Mouse (Mus musculus): ENCODE measurements around the gene Lsg1.

The Lsg1 gene

DNA sequence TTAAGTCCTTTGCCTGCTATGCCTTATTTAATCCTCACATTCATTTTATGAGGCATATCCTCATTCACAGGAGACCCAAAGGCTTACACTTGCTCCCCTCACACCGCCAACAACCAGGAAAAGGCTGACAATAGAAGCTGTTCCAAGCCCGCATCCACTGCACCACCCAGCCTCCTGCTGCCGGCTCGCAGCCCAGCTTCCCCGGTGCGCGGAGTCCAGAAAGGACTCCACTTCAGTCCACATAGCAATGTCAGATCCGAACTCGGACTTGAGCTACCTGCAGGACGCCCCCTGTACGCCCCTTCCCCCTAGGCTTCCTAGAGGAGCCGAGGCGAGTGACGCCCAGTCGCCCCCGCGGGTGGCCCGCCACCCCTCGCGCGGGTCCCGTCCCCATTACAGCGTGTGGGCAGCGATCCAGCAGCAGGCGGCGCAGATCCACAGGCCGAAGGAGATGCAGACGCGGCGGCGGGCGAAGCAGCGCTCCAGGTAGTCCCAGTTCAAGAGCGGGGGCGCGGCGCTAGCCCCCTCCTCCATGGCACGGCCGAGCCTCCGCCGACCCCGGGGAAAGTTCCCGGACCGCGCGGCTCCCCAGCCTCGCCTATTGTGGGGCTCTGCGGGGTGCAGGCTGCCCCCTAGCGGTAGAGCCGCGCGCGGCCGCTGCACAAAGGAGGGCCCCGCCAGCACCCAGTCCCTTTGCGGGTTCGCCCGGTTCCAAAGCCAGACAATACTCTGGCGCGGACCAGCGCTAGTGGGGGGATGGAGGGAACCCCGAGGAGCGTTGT, 37.2 kb downstream of the Lsg1 start:
- peak; percentile 79 for DNase-seq

DNA sequence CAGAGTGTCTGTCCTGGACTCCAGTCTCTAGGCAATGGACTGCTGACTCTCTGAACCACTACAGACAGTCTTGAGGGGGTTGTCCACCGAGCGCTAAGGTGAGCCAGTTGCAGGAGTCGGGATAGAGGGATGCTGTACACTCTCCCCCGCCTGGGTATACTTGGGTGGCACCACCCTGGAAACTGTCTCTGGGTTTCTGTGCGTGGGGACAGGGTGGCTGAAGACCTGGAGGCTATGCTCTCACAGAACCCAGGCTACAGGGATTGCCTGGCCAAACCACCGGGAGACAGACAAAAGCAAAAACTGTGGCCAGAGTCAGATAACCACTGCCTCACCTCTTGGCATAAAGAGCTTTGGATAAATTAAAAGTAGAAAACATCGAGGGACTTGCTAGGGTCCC, 37.9 kb downstream of the Lsg1 start:
- DNase-seq = no peak

DNA sequence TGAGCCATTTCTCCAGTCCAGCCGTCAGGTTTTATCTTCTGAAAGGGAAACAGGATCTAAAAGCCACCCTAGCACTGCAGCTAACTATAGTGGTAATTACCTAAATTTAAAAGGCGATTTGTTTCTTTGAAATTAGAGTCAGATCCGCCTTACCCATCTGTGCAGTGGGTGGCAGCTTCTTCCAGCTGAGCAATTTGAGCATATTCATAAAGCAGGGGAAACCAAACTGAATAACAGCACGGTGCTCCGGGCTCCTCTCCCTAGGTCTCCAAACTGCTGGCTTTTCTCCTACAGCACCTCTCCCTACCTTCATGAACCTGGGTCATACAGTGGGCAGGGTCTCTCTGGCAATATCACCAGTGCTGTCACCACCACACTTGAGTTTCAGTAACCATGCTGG, 39.1 kb downstream of the Lsg1 start:
- DNase-seq = no peak

DNA sequence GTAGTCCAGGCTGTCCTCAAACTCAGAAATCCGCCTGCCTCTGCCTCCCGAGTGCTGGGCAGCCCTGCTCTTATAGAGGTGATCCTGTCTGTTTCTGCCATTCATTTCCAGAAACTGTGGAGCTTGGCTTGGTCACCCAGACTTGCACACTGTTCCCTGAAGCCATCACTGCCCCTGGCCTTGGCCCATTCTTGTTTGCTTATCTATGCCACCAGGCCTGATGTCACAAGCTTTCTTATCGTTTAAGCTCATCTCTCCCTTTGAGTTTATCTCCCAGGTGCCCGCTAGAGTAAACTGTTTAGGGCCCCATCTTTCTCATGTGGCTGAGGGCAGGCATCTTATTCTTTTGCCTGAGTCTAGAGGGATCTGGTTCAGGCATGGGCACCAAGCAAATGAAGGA, 42.7 kb downstream of the Lsg1 start:
- DNase-seq = no peak

DNA sequence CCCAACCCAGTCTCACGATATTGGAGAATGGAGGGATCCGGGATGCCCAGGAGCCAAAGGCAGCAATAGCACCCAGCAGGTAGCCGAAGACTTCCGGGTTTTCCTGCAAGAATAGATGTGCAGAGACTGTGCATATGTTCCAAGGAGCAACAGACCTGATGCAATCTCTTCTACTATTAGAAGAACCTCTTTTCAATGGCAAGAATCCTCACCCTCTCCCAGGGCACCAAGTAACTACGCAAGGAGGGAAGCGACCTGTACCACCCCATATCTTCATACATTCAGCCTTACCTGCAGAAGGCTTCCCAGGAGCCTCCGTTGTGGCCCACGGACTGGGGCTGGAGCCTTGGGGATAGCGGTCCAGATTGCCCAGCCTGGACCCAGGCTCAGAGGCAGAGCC, 44.0 kb downstream of the Lsg1 start:
- DNase-seq = no peak

DNA sequence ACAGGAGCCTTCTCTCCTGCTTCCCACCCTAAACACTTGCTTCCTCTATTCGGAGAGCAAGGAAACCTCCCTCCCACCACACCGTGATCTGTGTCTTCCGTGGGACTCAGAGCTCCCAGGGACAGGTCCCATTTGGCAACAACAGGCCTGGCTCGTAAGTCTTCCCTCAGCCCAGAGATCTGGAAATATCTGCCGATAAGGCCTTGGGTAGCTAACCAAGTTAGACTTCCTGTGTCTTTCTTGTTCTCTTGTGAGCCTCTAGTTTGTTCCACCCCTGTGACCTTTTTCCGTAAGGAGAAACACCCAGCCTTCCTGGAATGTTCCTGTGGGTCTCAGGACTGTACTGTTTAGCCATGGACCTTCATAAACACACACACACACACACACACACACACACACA, 44.6 kb downstream of the Lsg1 start:
- DNase-seq = no peak

DNA sequence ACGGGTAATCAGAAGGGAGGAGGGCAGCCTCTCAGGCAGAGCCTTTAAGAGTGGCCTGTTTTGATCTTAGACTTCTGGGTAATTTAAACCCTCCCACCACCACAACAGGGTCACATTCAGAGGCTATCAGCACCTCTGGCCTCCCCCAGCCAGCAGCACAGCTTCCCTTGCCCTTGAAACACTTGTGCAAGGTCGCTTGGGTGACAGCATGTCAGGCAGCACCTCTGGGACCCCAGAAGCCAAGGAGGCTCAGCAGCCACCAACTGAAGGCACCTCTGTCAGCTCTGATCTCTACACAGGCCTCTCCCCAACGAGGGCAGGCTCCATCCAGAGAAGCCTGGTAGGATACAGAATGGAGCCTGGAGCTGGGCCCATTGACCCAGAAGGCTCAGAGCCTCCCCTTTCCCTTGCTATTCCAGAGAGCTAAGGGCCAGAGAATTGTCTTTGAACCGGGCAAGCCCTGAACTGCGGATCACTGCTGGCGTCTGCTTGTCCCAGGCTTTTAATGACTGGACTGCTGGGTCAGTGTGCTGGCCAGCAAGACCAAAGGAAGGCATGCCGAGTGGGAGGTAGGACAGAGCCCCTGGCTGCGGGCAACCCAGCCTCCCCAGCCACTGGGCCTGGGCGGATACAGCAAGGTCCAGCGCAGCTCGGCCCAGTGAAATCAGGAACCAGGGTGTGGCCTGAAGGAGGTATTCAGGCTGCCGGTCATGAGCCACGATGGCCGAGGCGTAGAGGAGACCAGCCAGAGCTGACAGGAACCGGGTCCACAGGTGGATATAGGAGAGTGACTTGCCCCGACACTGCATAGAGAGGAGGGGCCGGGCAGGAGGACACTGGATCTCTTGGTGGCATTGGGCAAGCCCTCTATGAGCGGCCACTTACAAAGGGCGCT, 47.0 kb downstream of the Lsg1 start:
- no peak for DNase-seq

DNA sequence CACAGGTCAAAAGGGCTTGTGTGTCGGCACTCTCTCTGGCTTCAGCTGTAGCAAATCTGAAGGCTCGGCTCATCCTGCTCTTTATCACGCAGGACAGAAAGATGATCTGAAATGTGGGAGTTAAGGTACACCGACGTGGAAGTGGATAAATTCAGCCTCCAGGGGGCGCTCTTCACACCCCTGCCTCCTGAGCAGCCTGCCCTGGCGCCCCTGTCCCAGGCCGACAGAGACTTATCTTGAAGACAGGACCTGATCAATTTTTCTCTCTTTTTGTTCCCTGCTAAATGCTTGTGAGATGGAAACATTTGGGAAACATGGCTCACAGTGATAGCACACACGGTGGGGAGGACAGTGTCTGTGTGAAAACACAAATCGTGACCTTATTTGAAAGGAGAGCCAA, 48.0 kb downstream of the Lsg1 start:
- DNase-seq = no peak

DNA sequence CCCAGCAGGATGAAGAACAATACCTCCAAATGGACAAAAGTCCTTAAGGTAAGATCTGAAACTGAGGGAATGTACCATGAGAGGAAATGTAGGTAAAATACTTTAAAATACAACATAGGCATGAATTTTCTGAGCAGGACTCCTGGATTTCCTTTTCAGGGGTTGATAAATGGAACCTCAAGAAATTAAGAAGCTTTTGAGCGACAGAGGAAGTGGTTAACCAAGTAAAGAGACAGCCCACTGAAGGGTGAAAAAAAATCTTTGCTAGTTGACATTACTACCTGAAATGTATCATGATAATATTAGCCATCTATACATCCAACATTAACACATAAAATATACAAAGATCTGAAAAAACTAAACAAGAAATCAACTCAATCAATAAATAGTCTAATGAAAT, 52.3 kb downstream of the Lsg1 start:
- DNase-seq = no peak

DNA sequence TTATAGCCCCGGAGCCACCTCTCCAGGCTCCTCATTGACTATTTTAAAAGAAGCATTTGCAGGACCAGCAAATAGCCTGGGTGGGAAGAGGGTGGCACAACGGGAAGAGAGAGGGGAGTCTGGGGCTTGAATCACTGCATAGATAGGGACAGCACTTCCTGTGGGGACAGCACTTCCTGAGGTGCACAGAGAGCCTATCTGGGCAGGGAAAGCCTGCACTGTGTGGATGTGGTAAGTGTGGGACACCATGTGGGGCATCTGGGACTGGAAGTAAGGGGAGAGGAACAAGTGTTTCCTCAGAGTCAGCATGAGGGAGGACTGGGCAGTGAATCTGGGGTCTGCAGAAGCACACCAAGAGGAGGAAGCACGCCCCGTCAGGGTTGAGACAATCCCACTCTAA, 53.8 kb downstream of the Lsg1 start:
- no peak for DNase-seq

DNA sequence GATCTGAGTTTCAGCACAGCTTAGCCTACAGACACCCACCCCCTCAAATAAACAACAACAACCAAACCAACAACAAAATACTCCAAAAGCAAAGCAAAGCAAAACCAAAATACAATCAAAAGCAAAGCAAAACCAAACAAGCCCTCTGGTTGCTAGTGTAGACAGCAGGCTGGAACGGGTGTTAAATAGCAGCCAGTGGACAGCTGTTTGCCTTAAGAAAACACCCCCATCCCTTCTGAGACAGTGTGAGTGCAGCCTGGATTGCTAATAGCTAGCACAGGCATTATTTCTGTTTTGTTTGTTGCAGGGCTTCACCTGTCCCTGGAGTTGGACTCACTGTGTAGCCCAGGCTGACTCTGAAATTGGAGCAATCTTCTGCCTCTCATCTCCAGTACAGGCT, 54.5 kb downstream of the Lsg1 start:
- DNase-seq = no peak

DNA sequence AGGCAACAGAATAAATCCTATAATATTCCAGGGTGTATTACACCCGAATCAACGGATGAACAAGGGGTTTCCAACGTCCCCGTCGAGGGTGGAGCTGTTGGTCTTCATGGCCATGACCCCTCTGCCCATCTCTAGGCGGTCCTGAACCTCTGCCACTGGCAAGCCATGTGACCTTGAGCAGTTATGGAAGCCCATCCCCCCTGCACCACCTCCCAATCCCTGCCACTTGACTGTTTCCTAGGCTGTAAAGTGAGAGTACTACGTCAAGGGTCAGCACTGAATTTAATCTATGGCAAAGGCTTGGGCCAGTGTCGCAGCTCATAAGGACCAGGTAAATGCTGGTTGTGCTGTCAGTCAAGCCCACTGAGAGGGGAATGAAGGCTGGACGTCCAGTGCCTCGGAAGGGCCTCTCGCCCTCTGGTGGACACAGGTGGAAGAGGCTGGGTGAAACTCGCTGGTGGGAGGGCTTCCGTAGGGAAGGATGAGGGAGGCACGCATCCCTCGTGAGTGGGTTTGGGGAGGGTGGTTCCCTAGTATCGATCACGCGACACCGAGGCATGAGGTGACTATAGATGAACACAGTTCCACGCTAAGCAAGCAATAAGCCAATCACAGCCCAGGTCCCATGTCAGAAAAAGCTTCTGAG, 55.5 kb downstream of the Lsg1 start:
- peak; percentile 50 for DNase-seq

DNA sequence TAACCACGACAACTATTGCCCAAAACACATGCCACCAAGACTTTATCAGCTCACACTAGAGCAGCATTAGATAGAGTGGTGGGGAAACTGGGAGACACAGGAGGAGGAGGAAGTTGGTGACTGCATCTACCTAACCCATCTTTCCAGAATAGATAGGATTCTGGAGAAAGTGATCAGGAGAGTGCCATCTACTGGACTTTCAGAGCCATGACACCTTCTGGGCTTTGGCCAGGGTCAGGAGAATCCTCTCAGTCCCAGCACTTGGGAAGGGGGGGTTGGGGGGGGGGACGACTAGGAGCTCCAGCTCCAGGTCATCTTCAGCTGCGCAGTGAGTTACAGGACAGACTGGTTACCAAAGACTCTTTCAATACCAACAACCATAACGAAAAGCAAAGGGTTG, 56.6 kb downstream of the Lsg1 start:
- no peak for DNase-seq

DNA sequence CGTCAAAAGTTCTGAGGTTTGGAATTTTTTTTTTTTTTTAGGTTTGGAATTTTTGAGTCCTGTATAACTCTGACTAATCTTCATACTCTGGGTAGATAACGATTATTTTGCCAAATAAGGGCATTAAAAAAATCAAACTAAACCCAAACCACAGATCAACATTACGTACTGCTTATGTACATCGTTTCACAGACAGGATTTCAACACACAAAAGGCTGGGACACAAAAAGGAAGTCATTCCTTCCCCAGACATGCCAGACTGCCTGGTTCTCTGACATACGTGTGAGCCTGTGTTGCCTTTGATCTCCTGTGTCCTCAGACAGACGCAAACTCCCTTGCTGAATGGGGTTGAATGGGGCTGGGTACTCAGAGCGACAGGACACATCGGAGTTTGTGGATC, 59.0 kb downstream of the Lsg1 start:
- no peak for DNase-seq

DNA sequence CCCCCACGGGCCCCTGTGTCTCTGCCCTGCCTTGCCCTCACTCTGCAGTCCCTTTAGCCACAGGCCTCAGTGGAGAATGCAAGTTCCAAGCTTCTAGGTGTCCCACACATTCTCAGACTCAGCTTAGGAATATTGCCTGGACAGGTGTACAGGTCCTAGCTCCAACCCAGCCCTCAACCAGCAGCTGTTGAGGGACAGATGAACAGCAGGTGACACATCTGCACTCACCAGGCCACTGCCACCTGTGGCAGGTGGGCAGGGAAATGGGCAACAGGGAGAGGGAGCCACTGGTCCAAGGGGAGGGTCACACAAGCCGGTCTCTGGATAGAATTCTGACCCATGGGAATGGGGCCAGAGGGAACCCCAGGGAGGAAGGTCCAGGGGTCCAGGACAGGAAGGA, 59.5 kb downstream of the Lsg1 start:
- no peak for DNase-seq

DNA sequence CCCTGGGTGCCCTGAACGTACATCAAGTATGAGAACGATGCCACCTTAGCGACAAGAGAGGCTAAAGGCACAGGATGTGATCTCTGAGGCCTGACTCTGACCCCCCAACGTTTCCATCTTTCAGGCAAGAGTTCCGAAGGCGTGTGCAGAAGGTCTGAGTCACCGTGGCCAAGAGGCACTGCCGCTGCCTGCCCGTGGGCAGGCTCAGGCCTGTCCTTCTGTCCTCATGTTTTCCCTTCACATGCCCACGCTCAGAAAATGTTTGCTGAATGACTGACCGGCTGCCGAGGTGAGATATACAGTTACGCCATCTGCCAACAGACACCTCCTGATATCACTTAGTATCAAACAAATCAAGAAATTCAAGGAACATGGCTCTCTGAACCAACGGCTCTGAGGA, 61.6 kb downstream of the Lsg1 start:
- DNase-seq = no peak

DNA sequence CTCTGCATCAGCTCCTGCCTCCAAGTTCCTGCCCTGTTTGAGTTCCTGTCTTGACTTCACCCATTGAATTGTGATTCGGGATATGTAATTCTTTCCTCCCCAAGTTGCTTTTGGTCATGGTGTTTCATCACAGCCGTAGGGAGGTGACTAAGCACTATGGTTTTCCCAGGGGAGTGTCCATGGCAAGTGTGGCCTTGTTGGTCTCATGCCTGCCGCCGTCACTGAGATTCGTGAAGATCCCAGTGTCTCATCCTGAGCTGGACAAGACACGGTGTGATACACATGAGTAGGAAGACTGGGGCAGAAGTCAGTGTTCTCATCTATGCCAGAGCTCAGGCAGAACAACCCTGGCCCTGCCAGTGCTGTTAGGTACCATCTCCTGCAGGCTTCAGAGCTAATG, 62.9 kb downstream of the Lsg1 start:
- no peak for DNase-seq

DNA sequence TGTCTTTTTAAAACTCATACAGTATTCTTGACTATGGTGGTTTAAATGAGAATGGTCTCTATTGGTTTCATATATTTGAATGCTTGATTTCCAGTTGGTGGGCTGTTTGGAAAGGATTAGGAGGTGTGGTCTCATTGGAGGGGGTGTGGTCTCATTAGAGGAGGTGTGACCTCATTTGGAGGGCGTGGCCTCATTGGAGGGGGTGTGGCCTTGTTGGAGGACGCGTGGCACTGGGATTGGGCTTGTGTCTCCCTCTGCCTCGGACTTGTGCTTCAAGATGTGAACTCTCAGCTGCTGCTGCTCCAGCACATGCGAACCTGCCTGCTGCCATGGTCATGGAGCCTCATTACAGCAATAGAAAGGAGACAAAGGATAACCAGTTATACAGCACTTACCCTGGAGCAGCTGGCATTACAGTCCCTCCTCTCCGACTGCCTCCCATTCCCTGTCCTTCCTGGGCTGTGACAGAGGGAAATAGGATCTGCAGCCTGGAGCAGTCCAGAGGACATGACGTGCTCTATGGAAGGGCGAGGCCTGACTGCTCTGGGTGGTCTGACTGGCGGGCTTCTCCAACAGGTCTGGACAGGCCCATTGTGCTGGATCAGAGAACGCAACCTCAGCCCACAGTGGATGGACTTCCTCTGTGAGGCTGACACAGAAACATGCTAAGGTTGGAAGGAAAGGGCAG, 65.0 kb downstream of the Lsg1 start:
- no peak for DNase-seq

DNA sequence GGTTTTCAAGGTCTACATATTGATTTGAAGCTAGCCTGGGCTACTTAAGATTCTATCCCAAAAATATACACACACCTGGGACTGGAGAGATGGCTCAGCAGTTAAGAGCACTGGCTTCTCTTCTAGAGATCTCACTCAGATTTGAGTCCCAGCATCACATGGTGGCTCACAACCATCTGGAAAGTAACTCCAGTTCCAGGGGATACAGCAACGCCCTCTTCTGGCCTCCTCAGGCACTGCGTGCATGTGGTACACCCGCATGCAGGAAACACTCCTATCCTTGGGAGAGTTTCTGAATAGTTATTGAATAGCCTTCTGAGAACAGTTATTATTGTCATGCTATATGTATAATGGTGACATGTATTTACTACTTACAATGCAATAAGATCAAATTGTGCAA, 66.2 kb downstream of the Lsg1 start:
- no peak for DNase-seq

DNA sequence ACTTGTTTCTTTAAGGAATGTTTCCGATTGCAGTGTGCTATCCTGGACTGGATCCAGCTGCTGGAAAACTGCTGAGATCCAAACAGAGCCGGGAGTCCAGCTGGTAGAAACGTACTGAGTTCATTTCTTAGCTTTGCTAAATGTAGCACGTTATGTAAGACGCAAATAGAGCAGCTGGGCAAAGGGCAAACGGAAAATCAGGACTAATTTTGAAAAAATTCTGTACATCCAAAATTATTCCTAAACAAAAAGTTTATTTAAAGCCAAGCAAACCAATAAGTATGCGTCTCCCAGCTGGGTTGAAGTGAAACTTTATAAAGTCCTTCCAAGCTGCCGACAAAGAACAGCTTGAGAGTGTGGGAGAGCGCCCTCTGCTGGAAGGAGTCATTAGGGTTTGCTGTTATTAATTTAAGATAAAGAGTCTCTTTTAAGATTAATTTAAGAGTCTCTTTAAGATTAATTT, 67.0 kb downstream of the Lsg1 start:
- peak; percentile 89 for DNase-seq

DNA sequence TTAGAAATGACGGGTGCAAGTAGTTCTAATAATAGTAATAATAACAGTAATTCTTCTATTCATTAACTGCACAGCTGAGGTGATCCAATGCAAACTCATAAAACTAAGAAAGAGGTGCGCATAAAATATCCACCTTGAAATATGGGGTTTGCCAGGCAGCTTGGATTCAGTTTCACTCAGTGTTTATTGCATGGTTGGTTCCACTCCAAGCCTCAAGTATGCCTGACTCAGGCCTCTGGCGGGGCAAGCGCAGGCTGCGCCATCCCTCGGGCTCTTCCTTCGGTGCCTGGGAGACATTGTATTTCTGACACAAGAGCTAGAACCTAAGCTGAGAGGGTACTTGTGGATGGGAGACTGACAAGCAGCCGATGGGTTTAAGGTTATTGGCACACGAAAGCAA, 68.8 kb downstream of the Lsg1 start:
- no peak for DNase-seq

DNA sequence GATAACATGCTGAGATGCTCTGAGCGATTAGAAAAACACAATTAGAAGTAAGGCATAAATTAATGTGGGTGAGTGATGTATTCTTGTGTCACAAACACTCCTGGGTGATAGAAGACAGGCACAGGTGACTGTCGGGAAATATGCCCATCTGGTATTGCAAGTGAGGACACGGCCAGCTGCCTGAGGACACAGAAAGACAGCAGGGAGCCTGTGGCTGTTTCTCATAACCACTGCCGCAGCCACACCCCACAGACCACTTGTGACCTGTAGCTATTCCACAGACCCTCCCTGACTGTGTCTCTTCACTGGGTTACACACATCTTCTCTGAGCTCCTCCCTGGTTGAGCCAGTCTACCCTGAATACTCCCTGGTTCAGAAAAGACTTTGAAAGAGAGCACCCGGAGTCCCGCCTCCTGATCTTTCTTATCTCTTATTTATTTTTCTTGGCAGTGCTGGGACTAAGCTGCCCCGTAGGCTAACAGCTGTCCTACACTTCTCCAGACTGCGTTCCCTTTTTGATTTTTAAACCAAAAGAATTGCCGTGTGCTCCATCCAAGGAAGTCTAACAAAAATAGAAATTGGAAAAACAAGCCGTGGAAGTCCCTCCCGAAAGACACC, 69.6 kb downstream of the Lsg1 start:
- no peak for DNase-seq

DNA sequence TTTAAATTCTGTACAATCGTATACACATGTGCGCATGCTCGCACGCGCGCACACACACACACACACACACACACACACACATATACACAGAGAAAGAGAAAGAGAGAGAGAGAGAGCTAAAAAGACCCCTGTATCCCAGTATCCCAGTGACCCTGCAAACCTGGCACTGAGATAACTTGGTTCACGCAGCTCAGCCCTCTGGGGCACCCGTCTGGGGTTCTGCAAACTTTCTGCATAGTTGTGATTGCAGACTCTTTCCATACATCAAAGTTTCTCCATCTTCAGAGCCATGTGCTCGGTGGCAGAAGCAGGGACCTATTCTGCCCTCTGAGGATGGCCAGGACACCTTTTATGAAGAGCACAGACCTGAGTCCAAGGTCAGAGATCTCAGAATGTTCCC, 70.4 kb downstream of the Lsg1 start:
- no peak for DNase-seq
